Mouse (Mus musculus): ENCODE measurements around the gene Gm10260. TPM values are rescaled to one million over a fixed set of nuclear protein-coding genes. Genes with fewer than 3 reads are reported as not detected.

Gm10260 gene
- 3.7 and 4.9 TPM in 2 replicates for polyA plus RNA-seq (2015; fragmentation: Nextera tagmentation; extraction: Ambion mirVana)

DNA sequence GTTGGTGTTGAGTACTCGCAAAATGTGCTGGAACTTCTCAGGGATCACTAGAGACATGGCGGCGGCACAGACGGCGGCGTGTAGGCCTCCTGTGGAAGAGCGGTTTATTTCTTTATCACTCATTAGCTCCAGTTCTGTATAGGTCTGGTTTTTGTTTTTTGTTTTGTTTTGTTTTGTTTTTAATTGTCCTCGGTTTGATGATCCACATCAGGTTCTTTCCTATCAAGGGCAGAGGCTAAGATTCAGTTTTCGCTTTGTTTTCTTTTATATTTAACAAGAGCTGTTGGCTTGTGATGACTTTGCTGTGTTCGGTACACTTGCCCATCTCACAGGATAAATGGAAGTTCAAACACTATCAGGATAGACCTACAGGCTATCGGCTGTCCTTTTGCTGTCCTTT, at the start of gene Gm10260:
Gene Gm10260 (minus strand): TSS at position 101 of the 400 bp plus-strand sequence.
- ATAC-seq, result no peak
- Histone ChIP-seq H3K4me3 (replicated peaks) (no peak within 1 kb of the TSS), H3K9ac (replicated peaks) (no peak within 1 kb of the TSS), H3K4me2 (replicated peaks) (no peak within 1 kb of the TSS), H3K27ac (no peak within 1 kb of the TSS), H3K27me3 (no peaks in the 10 kb centered on the region), H3K36me3 (no peaks in the 10 kb centered on the region), H3K9me3 (no peaks in the 10 kb centered on the region), H3K4me1 (replicated peaks) (peaks cover 18% of the 10 kb centered on the region; the same call in 1 of the 2 replicates)
- 97% methylated on average over 10 of the region's 11 CpGs for WGBS

DNA sequence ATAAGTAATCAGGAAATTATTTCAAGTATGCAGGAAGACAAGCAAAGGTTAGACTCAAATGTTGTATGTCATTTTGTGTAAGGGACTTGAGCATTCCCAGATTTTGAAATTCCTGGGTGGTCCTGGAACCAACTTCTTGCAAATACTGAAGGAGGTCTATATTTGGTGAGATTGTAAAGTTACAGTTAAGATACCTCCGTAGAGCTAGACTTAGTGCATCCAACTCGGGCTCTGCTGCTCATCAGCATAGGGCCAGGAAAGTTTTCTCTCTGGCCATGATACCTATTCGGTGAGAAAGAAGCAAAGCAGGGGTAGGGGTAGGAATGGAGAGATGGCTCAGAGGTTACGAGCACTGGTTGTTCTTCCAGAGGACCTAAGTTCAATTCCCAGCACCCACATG, 49.4 kb upstream of the Gm10260 start:
- Histone ChIP-seq H3K9me3 (no peaks in the 10 kb centered on the region), H3K4me1 (replicated peaks) (no peaks in the 10 kb centered on the region), H3K27me3 (no peaks in the 10 kb centered on the region), H3K4me3 (replicated peaks) (no peak overlapping the region), H3K9ac (replicated peaks) (no peak overlapping the region), H3K36me3 (no peaks in the 10 kb centered on the region), H3K4me2 (replicated peaks) (no peak overlapping the region), H3K27ac (no peak overlapping the region)
- WGBS, result 95% methylated on average over 4 of the region's 4 CpGs
- ATAC-seq, result no peak

- no peak for ATAC-seq
- Histone ChIP-seq H3K27ac (no peak overlapping the region), H3K9me3 (no peaks in the 10 kb centered on the region), H3K27me3 (no peaks in the 10 kb centered on the region), H3K36me3 (no peaks in the 10 kb centered on the region), H3K4me1 (replicated peaks) (no peaks in the 10 kb centered on the region), H3K9ac (replicated peaks) (no peak overlapping the region), H3K4me2 (replicated peaks) (no peak overlapping the region), H3K4me3 (replicated peaks) (no peak overlapping the region)
- 91% methylated on average over 9 of the region's 9 CpGs for WGBS
These were observed 45.5 kb upstream of the Gm10260 start for GRCm38 (mm10) chr13:97805907-97806306.

DNA sequence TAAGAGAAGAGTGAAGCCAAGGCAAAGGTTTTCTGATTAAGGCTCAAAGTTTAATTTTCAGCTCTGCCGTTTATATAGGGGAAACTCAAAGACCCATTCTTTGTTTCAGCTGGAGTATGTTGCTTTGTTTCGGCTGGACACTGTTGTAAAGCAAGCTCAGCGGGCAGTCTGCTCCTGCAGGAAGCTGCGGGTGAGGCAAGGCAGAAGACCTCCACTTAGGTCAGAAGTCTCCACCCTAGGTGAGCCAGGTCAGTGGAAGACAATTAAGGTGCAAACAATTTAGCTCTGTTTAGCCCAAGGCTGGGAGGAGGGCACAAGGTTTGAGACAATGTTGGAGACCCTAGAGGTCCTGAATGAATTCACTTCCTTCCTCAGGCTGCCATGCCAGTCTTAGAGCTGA, 42.0 kb upstream of the Gm10260 start:
- Histone ChIP-seq H3K9me3 (no peaks in the 10 kb centered on the region), H3K27ac (no peak overlapping the region), H3K36me3 (no peaks in the 10 kb centered on the region), H3K4me1 (replicated peaks) (peaks cover 29% of the 10 kb centered on the region), H3K4me2 (replicated peaks) (no peak overlapping the region), H3K4me3 (replicated peaks) (no peak overlapping the region), H3K27me3 (no peaks in the 10 kb centered on the region), H3K9ac (replicated peaks) (no peak overlapping the region)
- WGBS, result 45% methylated on average over 4 of the region's 4 CpGs
- ATAC-seq, result no peak

DNA sequence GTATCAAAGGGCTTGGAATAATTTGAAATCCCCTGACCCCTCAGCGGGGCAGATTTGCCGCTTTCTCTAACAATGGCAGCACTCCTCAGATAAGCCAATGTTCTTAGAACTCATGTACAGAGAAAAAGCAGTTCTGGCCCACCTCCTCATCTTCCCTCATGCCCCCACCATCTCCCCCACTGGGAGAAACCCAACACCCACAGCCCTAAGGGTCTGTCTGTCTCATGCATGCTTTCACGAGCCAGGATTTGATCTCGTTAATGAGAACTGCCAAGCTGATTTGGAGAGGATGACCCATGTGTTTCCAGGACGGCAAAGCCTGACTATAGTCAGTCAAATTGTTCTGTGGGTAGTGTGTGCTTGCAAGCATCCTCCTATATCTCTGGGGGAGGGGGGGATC, 37.0 kb upstream of the Gm10260 start:
- H3K4me2 ChIP-seq (replicated peaks), result no peak overlapping the region
- WGBS, result 3% methylated on average over 5 of the region's 5 CpGs
- H3K36me3 ChIP-seq, result no peaks in the 10 kb centered on the region
- no peak overlapping the region for H3K9ac ChIP-seq (replicated peaks)
- H3K4me3 ChIP-seq (replicated peaks), result no peak overlapping the region
- H3K27me3 ChIP-seq, result no peaks in the 10 kb centered on the region
- ATAC-seq, result peak; percentile 85
- peak overlapping the region; percentile 57 for H3K27ac ChIP-seq
- H3K9me3 ChIP-seq, result no peaks in the 10 kb centered on the region
- H3K4me1 ChIP-seq (replicated peaks), result peaks cover 44% of the 10 kb centered on the region

DNA sequence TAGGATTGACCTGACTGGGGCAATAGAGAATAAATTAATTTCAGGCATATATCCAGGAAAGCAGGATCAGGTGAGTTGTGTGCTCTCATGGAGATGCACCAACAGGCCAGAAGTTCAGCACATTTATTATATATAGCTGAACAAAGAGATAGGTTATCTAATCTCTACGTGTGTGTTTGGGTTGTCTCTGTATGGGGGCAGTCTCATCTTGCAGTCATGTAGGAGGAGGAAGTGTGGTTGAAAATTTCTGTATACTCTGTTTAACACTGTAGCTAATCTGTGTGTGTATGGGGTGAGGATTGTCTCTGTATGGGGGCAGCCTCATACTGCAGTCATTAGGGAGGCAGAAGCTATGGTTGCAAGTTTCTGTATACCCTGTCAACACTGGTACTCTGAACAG, 34.3 kb upstream of the Gm10260 start:
- 75% methylated on average over 1 of the region's 1 CpGs for WGBS
- Histone ChIP-seq H3K4me3 (replicated peaks) (no peak overlapping the region), H3K9ac (replicated peaks) (no peak overlapping the region), H3K4me2 (replicated peaks) (no peak overlapping the region), H3K27ac (no peak overlapping the region), H3K9me3 (no peaks in the 10 kb centered on the region), H3K27me3 (no peaks in the 10 kb centered on the region), H3K4me1 (replicated peaks) (peaks cover 33% of the 10 kb centered on the region), H3K36me3 (no peaks in the 10 kb centered on the region)
- no peak for ATAC-seq

DNA sequence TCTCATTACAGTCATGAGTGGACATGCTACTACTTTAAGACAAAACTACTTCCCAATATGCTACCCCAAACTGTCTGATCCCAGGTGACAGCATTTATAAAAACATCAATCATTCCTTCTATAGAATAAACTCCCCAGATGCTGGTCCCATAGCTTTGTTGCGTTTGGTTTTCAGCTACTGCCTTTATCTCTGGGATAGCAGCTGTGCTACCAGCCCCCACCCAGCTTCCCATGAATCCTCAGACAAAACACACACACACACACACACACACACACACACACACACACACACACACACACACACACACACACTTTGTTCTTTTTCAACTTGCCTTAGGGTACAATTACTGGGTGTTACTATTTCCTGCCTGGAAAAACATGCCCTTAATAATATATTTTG, 33.5 kb upstream of the Gm10260 start:
- no peaks in the 10 kb centered on the region for H3K9me3 ChIP-seq
- no peaks in the 10 kb centered on the region for H3K36me3 ChIP-seq
- no peak overlapping the region for H3K4me2 ChIP-seq (replicated peaks)
- no peak overlapping the region for H3K27ac ChIP-seq
- no peak for ATAC-seq
- H3K9ac ChIP-seq (replicated peaks), result no peak overlapping the region
- peaks cover 31% of the 10 kb centered on the region for H3K4me1 ChIP-seq (replicated peaks)
- WGBS, result 42% methylated on average over 1 of the region's 1 CpGs
- no peak overlapping the region for H3K4me3 ChIP-seq (replicated peaks)
- no peaks in the 10 kb centered on the region for H3K27me3 ChIP-seq

GRCm38 (mm10) chr13:97791664-97792063, 31.2 kb upstream of the Gm10260 start:
- Histone ChIP-seq H3K4me2 (replicated peaks) (no peak overlapping the region), H3K9me3 (no peaks in the 10 kb centered on the region), H3K36me3 (no peaks in the 10 kb centered on the region), H3K4me3 (replicated peaks) (no peak overlapping the region), H3K4me1 (replicated peaks) (peaks cover 9% of the 10 kb centered on the region), H3K9ac (replicated peaks) (no peak overlapping the region), H3K27ac (no peak overlapping the region), H3K27me3 (no peaks in the 10 kb centered on the region)
- 67% methylated on average over 6 of the region's 6 CpGs for WGBS
- no peak for ATAC-seq

DNA sequence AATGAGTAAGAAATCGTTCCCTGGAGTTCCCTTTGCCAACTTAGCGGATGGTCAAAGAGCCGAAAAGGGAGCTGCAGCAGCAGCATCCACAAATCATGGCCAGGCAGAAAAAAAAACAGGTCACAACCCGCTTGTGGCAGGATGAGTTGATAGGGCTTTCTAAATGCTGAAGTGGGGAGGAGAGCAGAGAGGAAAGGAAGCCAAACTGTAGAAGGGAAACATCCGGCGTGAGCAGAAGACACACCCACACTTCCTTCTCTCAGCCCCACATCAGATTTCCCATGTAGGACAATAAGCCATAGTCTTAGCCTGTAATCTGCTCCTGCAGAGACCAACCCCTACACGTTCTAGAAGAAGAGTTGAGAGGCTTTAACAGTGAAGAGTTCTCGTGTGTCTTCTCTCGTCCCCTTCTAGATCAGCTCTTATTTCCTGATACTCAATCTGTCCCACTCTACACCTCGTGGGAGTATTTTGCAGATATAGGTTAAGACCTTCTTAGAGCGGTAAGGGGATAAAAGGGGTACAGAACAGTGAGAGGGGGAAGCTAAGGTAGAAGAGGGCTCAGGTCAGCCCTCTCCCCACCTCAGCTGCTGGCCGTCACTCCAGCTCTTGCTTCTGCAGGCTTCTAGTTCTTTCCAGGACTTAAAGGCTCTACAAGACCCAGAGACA, 29.5 kb upstream of the Gm10260 start:
- no peaks in the 10 kb centered on the region for H3K36me3 ChIP-seq
- H3K4me3 ChIP-seq (replicated peaks), result no peak overlapping the region
- WGBS, result 88% methylated on average over 12 of the region's 12 CpGs
- H3K27me3 ChIP-seq, result no peaks in the 10 kb centered on the region
- H3K4me1 ChIP-seq (replicated peaks), result peaks cover 8% of the 10 kb centered on the region; the same call in 1 of the 2 replicates
- no peak overlapping the region for H3K9ac ChIP-seq (replicated peaks)
- no peak overlapping the region for H3K27ac ChIP-seq
- no peak overlapping the region for H3K4me2 ChIP-seq (replicated peaks)
- no peak for ATAC-seq
- H3K9me3 ChIP-seq, result no peaks in the 10 kb centered on the region

- Histone ChIP-seq H3K4me3 (replicated peaks) (no peak overlapping the region), H3K9me3 (no peaks in the 10 kb centered on the region), H3K4me1 (replicated peaks) (peaks cover 12% of the 10 kb centered on the region), H3K4me2 (replicated peaks) (no peak overlapping the region), H3K36me3 (no peaks in the 10 kb centered on the region), H3K9ac (replicated peaks) (no peak overlapping the region), H3K27ac (no peak overlapping the region), H3K27me3 (no peaks in the 10 kb centered on the region)
- WGBS, result 67% methylated on average over 10 of the region's 10 CpGs
- ATAC-seq, result no peak
These were observed 24.9 kb upstream of the Gm10260 start for GRCm38 (mm10) chr13:97785167-97785835.

GRCm38 (mm10) chr13:97783423-97784143, 23.2 kb upstream of the Gm10260 start:
- Histone ChIP-seq H3K9me3 (no peaks in the 10 kb centered on the region), H3K27me3 (no peaks in the 10 kb centered on the region), H3K4me1 (replicated peaks) (peaks cover 12% of the 10 kb centered on the region), H3K4me3 (replicated peaks) (no peak overlapping the region), H3K9ac (replicated peaks) (no peak overlapping the region), H3K36me3 (no peaks in the 10 kb centered on the region), H3K4me2 (replicated peaks) (no peak overlapping the region), H3K27ac (no peak overlapping the region)
- WGBS, result 92% methylated on average over 8 of the region's 8 CpGs
- no peak for ATAC-seq

- WGBS, result 46% methylated on average over 7 of the region's 7 CpGs
- Histone ChIP-seq H3K9me3 (no peaks in the 10 kb centered on the region), H3K4me3 (replicated peaks) (no peak overlapping the region), H3K4me1 (replicated peaks) (peaks cover 12% of the 10 kb centered on the region), H3K4me2 (replicated peaks) (no peak overlapping the region), H3K9ac (replicated peaks) (no peak overlapping the region), H3K36me3 (no peaks in the 10 kb centered on the region), H3K27me3 (no peaks in the 10 kb centered on the region), H3K27ac (no peak overlapping the region)
- ATAC-seq, result no peak
These were observed 21.6 kb upstream of the Gm10260 start for GRCm38 (mm10) chr13:97782063-97782462.
